Mouse (Mus musculus) thymus, postnatal 25 days (tissue): ENCODE measurements around the gene Ceacam9.

Experiments used
- DNase-seq: peaks from one replicate; pipeline ENCODE4 v3.0.0; 2022

Gene Ceacam9

GRCm38 (mm10) chr7:16745373-16745772 lies 23.6 kb downstream of the Ceacam9 start:
- DNase-seq, result no peak

DNA sequence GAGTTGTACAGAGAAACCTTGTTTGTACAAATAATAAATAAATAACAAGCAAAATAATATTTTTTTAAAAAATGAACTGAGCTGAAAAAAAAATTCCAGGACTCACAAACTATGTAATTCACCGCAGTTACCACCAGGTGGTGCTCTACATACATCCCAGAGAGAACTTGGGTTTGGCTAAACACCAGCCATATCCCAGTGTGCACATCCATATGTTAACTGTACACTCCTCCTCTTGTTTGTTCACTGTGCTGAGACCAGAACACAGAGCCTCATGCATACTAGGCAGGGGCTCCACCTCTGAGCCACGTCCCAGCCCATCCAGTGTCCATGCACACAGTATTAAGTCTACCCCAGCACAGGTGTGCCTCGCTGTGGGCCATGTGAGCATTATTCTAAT lies 24.4 kb downstream of the Ceacam9 start:
- peak; percentile 59 for DNase-seq

- DNase-seq, result no peak
Measured at GRCm38 (mm10) chr7:16747656-16748055, 25.9 kb downstream of the Ceacam9 start.

DNA sequence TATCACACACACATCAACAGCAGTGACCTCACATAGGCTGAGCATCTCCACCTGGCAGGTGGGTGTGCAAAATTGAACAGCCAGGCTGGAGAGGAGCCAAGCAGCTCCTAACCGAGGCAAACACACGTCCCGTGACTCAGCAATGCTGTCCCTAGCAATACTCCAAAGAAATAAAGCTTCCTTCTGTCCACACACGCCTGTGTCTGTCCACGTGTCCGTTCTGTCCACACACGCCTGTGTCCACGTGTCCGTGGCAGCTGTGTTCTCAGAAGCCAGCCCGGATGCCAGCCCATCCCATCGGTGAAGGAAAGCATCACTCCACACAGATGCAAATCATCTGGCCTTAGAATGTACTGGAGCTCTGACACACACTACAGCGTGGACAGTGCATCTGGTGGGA lies 30.3 kb downstream of the Ceacam9 start:
- no peak for DNase-seq

- no peak for DNase-seq
Measured at GRCm38 (mm10) chr7:16755362-16756017, 33.8 kb downstream of the Ceacam9 start.

GRCm38 (mm10) chr7:16758872-16759574 lies 37.3 kb downstream of the Ceacam9 start:
- DNase-seq, result no peak

DNA sequence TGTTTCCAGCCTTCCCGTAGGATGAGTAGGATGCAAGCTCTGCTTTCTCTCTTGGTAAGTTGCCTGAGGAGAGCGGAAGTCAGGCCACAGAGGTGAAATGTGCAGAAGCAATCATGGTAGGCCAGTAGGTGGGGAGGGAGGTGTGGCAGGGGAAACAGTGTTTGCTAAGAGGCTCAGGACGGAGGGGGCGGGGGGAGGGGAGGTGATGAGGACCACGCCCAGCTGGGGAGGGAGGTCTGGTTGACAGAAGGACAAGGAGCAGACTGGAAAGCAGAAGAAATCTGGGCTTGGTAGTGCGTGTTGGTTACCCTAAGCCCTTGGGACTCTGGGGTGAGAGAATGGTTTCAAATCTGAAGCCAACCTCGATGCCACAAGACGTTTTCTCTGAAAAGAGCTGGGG lies 38.6 kb downstream of the Ceacam9 start:
- DNase-seq, result peak; percentile 25

DNA sequence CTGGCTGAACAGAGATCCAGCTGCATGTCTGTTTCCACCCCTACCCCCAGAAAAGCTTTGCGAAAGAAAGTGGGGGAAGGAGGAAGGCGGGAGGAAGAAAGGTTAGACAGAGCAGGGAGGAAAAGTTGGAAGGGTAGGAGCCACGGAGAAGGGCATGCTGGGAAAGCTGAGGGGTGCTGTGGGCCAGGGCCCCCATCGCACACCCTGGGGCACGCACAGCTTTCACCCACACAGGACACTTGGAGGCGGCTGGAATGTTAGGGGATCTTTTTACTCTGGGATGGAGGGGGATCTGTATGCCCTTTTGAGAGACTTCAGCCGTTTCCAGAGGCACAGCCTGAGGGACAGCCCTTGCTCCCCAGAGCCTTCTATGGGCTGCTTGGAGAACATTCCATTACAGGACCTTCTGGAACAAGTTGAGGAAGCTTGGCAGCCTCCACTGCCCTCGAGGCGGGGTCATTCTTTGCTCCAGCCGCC lies 39.3 kb downstream of the Ceacam9 start:
- no peak for DNase-seq

DNA sequence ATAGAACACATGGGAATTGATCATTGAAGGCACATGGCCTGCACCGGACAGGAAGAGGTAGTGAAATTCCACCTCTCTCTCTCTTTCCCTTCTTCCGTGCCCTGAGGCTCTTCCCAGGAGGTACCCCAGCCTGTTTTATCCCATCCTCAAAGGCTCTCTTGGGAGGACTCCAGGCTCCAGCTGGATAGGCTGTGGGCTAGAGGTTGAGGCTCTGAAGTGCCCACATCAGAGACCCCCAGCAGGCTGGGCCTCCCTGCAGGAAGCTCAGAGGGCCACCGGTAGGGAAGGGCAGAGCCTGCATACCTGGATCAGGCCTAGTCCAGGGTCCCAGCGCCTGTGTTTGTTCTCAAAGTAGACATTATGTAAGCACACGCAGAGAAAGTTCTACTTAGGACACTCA lies 39.9 kb downstream of the Ceacam9 start:
- DNase-seq, result no peak

- no peak for DNase-seq
Measured at GRCm38 (mm10) chr7:16763463-16764218, 41.9 kb downstream of the Ceacam9 start.

GRCm38 (mm10) chr7:16766443-16766842 lies 44.7 kb downstream of the Ceacam9 start:
- DNase-seq, result peak; percentile 73
